Mouse (Mus musculus): Measurements from ENCODE around the gene Ssr1. TPM values are rescaled to one million over a fixed set of nuclear protein-coding genes. Genes with fewer than 3 reads are reported as not detected.

Ssr1 gene
- polyA plus RNA-seq, 1 experiment from 2014 or later, result 128 TPM

DNA sequence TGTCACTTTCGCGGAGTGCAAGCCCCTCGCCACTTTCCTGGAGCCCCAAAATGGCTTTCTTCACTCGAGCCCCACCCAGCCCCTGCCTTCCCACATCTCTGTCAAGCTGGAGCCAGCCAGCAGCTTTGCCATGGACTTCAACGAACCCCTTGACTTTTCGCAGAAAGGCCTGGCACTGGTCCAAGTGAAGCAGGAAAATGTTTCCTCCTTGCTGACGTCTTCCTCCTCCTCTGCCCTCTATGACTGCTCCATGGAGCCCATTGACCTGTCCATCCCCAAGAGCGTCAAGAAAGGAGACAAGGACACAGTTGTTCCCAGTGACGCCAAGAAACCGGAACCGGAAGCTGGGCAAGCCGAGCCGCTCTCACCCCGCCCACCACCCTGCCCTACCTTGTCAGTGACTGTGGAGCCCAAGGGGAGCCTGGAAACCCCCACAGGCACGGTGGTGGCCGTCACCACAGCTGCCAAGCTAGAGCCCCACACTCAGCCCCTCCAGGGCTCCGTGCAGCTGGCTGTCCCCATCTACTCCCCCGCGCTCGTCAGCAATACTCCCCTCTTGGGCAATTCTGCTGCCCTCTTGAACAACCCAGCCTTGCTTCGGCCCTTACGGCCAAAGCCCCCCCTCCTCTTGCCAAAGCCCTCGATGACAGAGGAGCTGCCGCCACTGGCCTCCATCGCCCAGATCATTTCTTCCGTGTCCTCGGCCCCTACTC is 62.7 kb downstream of the Ssr1 start:
- ATAC-seq (ENCODE audit: insufficient number of reproducible peaks, insufficient read depth, low FRiP score, low TSS enrichment, low read depth), result no peak
- no peak overlapping the region for H3K9ac ChIP-seq (replicated peaks)
- H3K4me2 ChIP-seq, result no peak overlapping the region
- H3K36me3 ChIP-seq, result peaks cover 69% of the 10 kb centered on the region
- WGBS, result 81% methylated on average over 27 of the region's 27 CpGs
- H3K9me3 ChIP-seq, result no peaks in the 10 kb centered on the region
- no peaks in the 10 kb centered on the region for H3K27me3 ChIP-seq
- H3K27ac ChIP-seq, result no peak overlapping the region
- no peak overlapping the region for H3K4me3 ChIP-seq (replicated peaks)
- H3K4me1 ChIP-seq (replicated peaks), result no peaks in the 10 kb centered on the region

DNA sequence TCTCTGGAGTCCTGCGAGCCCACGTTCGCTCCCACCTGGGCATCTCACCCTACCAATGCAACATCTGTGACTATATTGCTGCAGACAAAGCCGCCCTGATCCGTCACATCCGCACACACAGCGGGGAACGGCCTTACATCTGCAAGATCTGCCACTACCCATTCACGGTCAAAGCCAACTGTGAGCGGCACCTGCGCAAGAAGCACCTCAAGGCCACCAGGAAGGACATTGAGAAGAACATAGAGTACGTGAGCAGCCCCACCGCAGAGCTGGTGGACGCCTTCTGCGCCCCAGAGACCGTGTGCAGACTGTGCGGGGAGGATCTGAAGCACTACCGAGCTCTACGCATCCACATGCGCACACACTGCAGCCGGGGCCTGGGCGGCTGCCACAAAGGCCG is 63.4 kb downstream of the Ssr1 start:
- H3K9ac ChIP-seq (replicated peaks), result no peak overlapping the region
- H3K27me3 ChIP-seq, result no peaks in the 10 kb centered on the region
- no peak for ATAC-seq (ENCODE audit: insufficient number of reproducible peaks, insufficient read depth, low FRiP score, low TSS enrichment, low read depth)
- no peaks in the 10 kb centered on the region for H3K4me1 ChIP-seq (replicated peaks)
- H3K27ac ChIP-seq, result no peak overlapping the region
- no peak overlapping the region for H3K4me2 ChIP-seq
- H3K36me3 ChIP-seq, result peaks cover 65% of the 10 kb centered on the region
- no peak overlapping the region for H3K4me3 ChIP-seq (replicated peaks)
- WGBS, result 95% methylated on average over 23 of the region's 23 CpGs
- no peaks in the 10 kb centered on the region for H3K9me3 ChIP-seq

DNA sequence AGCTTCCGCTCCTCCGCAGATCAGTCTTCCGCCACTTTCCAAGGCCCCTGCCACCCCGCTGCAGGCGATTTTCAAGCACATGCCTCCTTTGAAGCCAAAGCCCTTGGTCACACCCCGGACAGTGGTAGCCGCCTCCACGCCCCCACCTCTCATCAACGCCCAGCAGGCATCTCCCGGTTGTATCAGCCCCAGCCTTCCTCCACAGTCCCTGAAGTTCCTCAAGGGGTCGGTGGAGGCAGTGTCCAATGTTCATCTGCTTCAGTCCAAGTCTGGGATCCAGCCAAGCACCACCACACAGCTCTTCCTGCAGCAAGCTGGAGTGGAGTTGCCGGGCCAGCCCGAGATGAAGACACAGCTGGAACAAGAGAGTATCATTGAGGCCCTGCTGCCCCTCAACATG is 63.9 kb downstream of the Ssr1 start:
- Histone ChIP-seq H3K9me3 (no peaks in the 10 kb centered on the region), H3K27ac (no peak overlapping the region), H3K36me3 (peaks cover 64% of the 10 kb centered on the region), H3K4me2 (no peak overlapping the region), H3K4me3 (replicated peaks) (no peak overlapping the region), H3K9ac (replicated peaks) (no peak overlapping the region), H3K27me3 (no peaks in the 10 kb centered on the region), H3K4me1 (replicated peaks) (no peaks in the 10 kb centered on the region)
- WGBS, result 93% methylated on average over 13 of the region's 13 CpGs
- ATAC-seq (ENCODE audit: insufficient number of reproducible peaks, insufficient read depth, low FRiP score, low TSS enrichment, low read depth), result no peak

DNA sequence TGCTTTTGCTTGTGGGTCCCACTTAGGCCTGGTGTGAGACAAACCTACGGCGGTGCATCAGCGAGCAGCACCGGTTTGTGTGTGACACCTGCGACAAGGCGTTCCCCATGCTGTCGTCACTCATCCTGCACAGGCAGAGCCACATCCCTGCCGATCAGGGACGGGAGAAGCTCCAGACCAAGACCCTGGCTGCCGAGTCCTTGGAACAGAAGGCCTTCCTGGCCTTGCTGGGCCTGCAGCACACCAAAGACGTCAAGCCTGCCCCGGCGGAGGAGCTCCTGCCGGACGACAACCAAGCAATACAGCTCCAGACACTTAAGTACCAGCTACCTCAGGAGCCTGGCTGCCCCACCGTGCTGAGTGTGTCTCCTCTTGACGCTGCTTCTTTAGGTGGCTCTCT is 64.5 kb downstream of the Ssr1 start:
- no peak overlapping the region for H3K4me2 ChIP-seq
- H3K9ac ChIP-seq (replicated peaks), result no peak overlapping the region
- no peaks in the 10 kb centered on the region for H3K9me3 ChIP-seq
- H3K4me1 ChIP-seq (replicated peaks), result no peaks in the 10 kb centered on the region
- H3K36me3 ChIP-seq, result peaks cover 58% of the 10 kb centered on the region
- no peak overlapping the region for H3K27ac ChIP-seq
- no peak for ATAC-seq (ENCODE audit: insufficient number of reproducible peaks, insufficient read depth, low FRiP score, low TSS enrichment, low read depth)
- 91% methylated on average over 17 of the region's 17 CpGs for WGBS
- no peaks in the 10 kb centered on the region for H3K27me3 ChIP-seq
- no peak overlapping the region for H3K4me3 ChIP-seq (replicated peaks)

GRCm38 (mm10) chr13:37926394-37926793 is 67.6 kb downstream of the Ssr1 start:
- WGBS, result 91% methylated on average over 3 of the region's 3 CpGs

DNA sequence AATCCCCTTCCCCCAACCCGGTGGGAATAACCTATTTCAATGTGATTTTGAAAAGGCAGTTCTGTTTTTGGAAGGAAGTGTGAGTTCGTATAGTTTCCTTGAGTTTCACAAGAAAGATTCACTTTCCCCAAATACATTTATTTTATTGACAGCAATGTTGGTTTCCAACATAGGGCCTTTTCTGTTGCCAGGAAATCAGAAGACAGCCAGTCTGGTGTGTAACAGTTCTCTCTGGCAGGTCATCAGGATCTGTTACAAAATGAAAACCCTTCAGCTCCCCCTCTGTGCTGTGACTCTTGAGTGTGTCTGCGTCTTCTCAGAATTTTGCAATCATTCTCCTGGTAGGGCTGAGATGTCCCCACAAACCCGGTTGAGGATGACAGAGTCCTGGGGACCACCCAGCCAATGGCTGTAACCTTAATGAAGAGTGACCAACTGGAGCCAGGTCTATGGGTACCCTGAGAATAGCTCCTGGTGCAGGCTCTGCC is 69.5 kb downstream of the Ssr1 start:
- no peak overlapping the region for H3K4me3 ChIP-seq (replicated peaks)
- no peaks in the 10 kb centered on the region for H3K9me3 ChIP-seq
- 71% methylated on average over 4 of the region's 4 CpGs for WGBS
- peaks cover 38% of the 10 kb centered on the region for H3K36me3 ChIP-seq
- no peak overlapping the region for H3K4me2 ChIP-seq
- H3K4me1 ChIP-seq (replicated peaks), result no peaks in the 10 kb centered on the region
- no peaks in the 10 kb centered on the region for H3K27me3 ChIP-seq
- no peak overlapping the region for H3K9ac ChIP-seq (replicated peaks)
- H3K27ac ChIP-seq, result no peak overlapping the region
- no peak for ATAC-seq (ENCODE audit: insufficient number of reproducible peaks, insufficient read depth, low FRiP score, low TSS enrichment, low read depth)

More at GRCm38 (mm10) chr13:37926394-37926793, 67.6 kb downstream of the Ssr1 start:
- no peak overlapping the region for H3K4me2 ChIP-seq
- ATAC-seq (ENCODE audit: insufficient number of reproducible peaks, insufficient read depth, low FRiP score, low TSS enrichment, low read depth), result no peak
- H3K4me1 ChIP-seq (replicated peaks), result no peaks in the 10 kb centered on the region
- no peaks in the 10 kb centered on the region for H3K27me3 ChIP-seq
- no peak overlapping the region for H3K9ac ChIP-seq (replicated peaks)
- H3K36me3 ChIP-seq, result peaks cover 47% of the 10 kb centered on the region
- H3K4me3 ChIP-seq (replicated peaks), result no peak overlapping the region
- no peak overlapping the region for H3K27ac ChIP-seq
- H3K9me3 ChIP-seq, result no peaks in the 10 kb centered on the region

DNA sequence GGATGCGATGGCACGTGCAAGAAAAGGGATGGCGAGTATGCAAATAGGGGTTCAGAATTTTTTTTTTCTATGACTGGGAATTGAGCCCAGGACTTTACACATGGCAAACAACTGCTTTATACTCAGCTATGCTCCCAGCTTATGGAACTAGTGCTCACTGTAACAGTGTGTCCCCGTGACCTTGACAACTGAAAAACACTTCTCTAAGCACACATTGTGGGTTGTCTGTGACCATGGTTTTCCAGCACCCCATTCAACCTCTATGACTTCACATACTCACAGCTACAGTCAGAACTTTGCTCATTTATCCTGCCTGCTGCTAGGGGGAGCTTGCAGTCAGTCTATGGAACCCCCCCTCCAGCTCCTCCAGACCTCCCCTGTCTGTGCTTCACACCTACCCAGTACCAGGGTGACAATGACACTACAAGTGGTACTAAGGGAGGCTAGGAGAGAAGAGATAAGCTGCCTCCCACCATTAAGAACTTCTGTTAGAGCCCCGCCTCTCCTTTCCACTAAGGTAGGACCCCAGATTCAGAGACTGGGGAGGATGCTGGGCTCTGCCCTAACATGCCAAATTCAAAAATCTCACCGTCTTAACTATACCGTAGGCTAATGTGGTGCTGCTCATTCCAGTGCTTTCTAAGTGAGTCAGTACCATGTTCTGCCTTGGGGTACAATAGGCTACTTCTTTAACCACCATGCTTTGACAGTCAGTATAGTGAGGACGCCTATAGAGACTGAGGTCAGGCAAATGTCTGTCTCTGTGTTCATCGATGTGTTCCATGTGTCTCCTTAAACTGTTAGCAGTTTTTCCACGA is 70.2 kb downstream of the Ssr1 start:
- Histone ChIP-seq H3K27ac (no peak overlapping the region), H3K36me3 (peaks cover 36% of the 10 kb centered on the region), H3K4me1 (replicated peaks) (no peaks in the 10 kb centered on the region), H3K27me3 (no peaks in the 10 kb centered on the region), H3K9ac (replicated peaks) (no peak overlapping the region), H3K4me3 (replicated peaks) (no peak overlapping the region), H3K9me3 (no peaks in the 10 kb centered on the region), H3K4me2 (no peak overlapping the region)
- WGBS, result 87% methylated on average over 10 of the region's 10 CpGs
- ATAC-seq (ENCODE audit: insufficient number of reproducible peaks, insufficient read depth, low FRiP score, low TSS enrichment, low read depth), result no peak

DNA sequence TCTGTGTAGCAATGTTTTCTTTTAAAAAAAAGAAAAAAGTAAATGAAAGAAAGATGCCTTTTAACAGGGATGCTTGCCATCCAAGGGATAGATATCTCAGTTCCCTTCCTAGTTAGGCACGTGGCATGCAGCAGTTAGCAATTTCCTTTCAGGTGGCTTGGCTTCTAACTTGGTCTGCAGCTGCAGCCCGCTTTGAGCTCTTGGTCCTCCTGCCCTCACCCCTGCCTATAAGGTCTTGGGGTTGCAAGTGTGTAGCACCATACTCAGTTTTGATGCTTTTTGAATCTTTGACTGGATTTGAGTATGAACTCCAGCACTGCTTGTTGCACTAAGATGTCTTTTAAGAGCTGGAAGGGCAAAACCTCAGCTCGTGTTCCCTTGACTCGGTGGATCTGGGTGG is 70.9 kb downstream of the Ssr1 start:
- 87% methylated on average over 4 of the region's 4 CpGs for WGBS
- H3K4me3 ChIP-seq (replicated peaks), result no peak overlapping the region
- no peak overlapping the region for H3K9ac ChIP-seq (replicated peaks)
- no peaks in the 10 kb centered on the region for H3K9me3 ChIP-seq
- no peaks in the 10 kb centered on the region for H3K4me1 ChIP-seq (replicated peaks)
- H3K27me3 ChIP-seq, result no peaks in the 10 kb centered on the region
- peaks cover 37% of the 10 kb centered on the region for H3K36me3 ChIP-seq
- ATAC-seq (ENCODE audit: insufficient number of reproducible peaks, insufficient read depth, low FRiP score, low TSS enrichment, low read depth), result no peak
- H3K27ac ChIP-seq, result no peak overlapping the region
- no peak overlapping the region for H3K4me2 ChIP-seq

DNA sequence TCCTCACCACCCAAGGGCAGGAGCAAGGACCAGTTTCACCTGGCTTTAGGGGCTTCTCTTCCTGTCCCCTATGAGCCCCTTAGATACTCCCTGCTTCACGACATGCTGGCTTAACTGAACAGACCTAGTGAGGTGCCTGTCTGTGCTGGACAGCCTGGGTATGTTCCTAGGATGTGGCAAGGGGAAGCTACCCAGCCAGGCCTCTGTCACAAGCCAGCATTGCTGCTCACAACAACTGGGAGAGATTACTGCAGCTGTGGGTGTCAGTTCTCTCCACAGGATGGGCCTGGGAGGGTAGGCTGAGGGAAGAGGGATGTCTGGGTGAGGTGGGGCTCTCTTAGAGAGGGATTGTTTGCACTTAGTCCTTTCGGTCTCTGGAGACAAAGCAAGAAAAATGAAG is 73.3 kb downstream of the Ssr1 start:
- Histone ChIP-seq H3K9me3 (no peaks in the 10 kb centered on the region), H3K27ac (no peak overlapping the region), H3K4me2 (no peak overlapping the region), H3K4me3 (replicated peaks) (no peak overlapping the region), H3K36me3 (peaks cover 57% of the 10 kb centered on the region), H3K9ac (replicated peaks) (no peak overlapping the region), H3K4me1 (replicated peaks) (no peaks in the 10 kb centered on the region), H3K27me3 (no peaks in the 10 kb centered on the region)
- no peak for ATAC-seq (ENCODE audit: insufficient number of reproducible peaks, insufficient read depth, low FRiP score, low TSS enrichment, low read depth)
- WGBS, result 64% methylated on average over 2 of the region's 2 CpGs

GRCm38 (mm10) chr13:37919711-37920277 is 74.2 kb downstream of the Ssr1 start:
- Histone ChIP-seq H3K4me1 (replicated peaks) (no peaks in the 10 kb centered on the region), H3K36me3 (peaks cover 55% of the 10 kb centered on the region), H3K27me3 (no peaks in the 10 kb centered on the region), H3K9ac (replicated peaks) (no peak overlapping the region), H3K4me2 (no peak overlapping the region), H3K9me3 (no peaks in the 10 kb centered on the region), H3K27ac (no peak overlapping the region), H3K4me3 (replicated peaks) (no peak overlapping the region)
- WGBS, result 90% methylated on average over 3 of the region's 3 CpGs
- no peak for ATAC-seq (ENCODE audit: insufficient number of reproducible peaks, insufficient read depth, low FRiP score, low TSS enrichment, low read depth)
